Mouse (Mus musculus) hindbrain, embryonic 14.5 days (tissue): ENCODE results near the gene Sytl3. TPM values are rescaled to one million over a fixed set of nuclear protein-coding genes. Genes with fewer than 3 reads are reported as not detected.
"Not testable (repeated sequence)": the region's sequence is repeated elsewhere in the genome, so short reads cannot be mapped to it uniquely, and the experiment has no call there.

Experiments used
- ATAC-seq: fragments of 200-750 bp; cut with Nextera tagmentation; 2 replicates; pipeline ENCODE4 v1.8.0; 2017; ENCODE audit warnings: moderate number of reproducible peaks, mild to moderate bottlenecking, moderate TSS enrichment, moderate library complexity; ENCODE audit not compliant: low FRiP score
- DNase-seq: peaks from one replicate; pipeline ENCODE4 v3.0.0-alpha.2; 2015; ENCODE audit warnings: low spot score
- H3K27ac ChIP-seq: fragments of 300-500 bp; sonication (generic); 2 replicates; pipeline ENCODE4 v1.5.1; 2014; ENCODE audit warnings: mild to moderate bottlenecking, moderate library complexity
- H3K27me3 ChIP-seq: fragments of 300-500 bp; sonication (generic); 2 replicates; pipeline ENCODE4 v1.6.1; 2014; ENCODE audit warnings: mild to moderate bottlenecking, low read length, mixed read lengths; ENCODE audit not compliant: control insufficient read depth, insufficient read depth
- H3K36me3 ChIP-seq: fragments of 300-500 bp; sonication (generic); replicated peaks from 2 replicates; pipeline ENCODE4 v1.6.1; 2014; ENCODE audit not compliant: control insufficient read depth, insufficient read depth
- H3K4me1 ChIP-seq: fragments of 300-500 bp; sonication (generic); replicated peaks from 2 replicates; pipeline ENCODE4 v1.6.1; 2014; ENCODE audit warnings: antibody characterized with exemption, low read length, mixed read lengths; ENCODE audit not compliant: control insufficient read depth, insufficient read depth
- H3K4me2 ChIP-seq: fragments of 300-500 bp; sonication (generic); replicated peaks from 2 replicates; pipeline ENCODE4 v1.6.1; 2014; ENCODE audit warnings: mild to moderate bottlenecking, moderate library complexity
- H3K4me3 ChIP-seq: fragments of 300-500 bp; sonication (generic); replicated peaks from 2 replicates; pipeline ENCODE4 v1.5.1; 2014; ENCODE audit warnings: mild to moderate bottlenecking, low read length
- H3K9ac ChIP-seq: fragments of 300-500 bp; sonication (generic); 2 replicates; pipeline ENCODE4 v1.6.1; 2014
- H3K9me3 ChIP-seq: fragments of 300-500 bp; sonication (generic); 2 replicates; pipeline ENCODE4 v1.6.1; 2016; ENCODE audit warnings: low read length; ENCODE audit not compliant: control insufficient read depth
- WGBS: fragments of 180-500 bp; shearing (Covaris S2); extraction: QIAGEN DNeasy Blood & Tissue Kit; methylation state at CpG from one replicate; pipeline ENCODE4 v1.1.7; 2014; 5-methylcytosine and 5-hydroxymethylcytosine counted together
- polyA plus RNA-seq: library from polyadenylated mRNA; unstranded; fragments of >200 nt; fragmentation: Nextera tagmentation; extraction: Ambion mirVana; gene quantifications from 2 replicates; pipeline ENCODE4 v1.2.1, GENCODE M21; 2014

The Sytl3 gene
- polyA plus RNA-seq, 1 experiment from 2014 or later: 0.91 TPM

DNA sequence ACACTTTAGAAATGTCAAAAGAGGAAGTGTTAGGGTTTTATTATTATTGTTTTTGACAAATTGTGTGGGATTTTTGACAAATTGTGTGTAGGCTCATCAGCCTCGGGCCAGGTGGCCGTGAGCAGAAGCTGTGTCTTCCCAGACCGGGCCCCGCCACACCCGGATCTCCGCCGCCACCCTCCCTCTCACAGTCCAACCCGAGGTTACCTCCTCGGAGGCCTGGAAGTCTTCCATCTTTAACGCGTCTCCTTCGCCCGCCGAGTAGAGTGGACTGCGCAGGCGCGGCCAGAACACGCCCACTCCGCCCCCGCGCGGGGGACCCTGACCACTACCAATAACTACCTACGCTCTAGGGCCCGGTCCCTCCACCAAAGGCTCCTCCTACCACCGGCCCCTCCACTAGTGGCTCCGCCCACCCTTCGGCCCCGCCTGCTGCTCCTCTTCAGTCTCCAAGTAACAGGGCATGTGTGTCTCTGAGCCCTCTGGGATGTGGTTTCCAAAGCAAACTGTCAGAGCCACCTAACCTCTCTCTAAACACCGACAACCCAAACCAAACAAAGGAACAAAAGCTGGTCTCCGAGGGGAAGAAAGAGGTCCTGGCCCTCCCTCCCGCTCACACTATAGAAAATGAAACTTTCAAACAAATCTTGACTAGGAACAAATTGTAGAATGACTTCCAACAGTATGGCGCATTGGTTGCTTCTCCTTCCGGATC lies 3.2 kb upstream of the Sytl3 start, which contains the start of gene Dynlt1f:
Gene Dynlt1f (minus strand): TSS at position 334 of the 715 bp plus-strand sequence.
- WGBS: 2% methylated on average over 20 of the region's 33 CpGs
- not testable (repeated sequence) for H3K4me1 ChIP-seq, H3K36me3 ChIP-seq, H3K27me3 ChIP-seq, H3K9me3 ChIP-seq
- peak; percentile 24 for DNase-seq
- ATAC-seq: peak; percentile 96
- peak within 1 kb of the TSS; percentile 68 for H3K9ac ChIP-seq
- H3K4me2 ChIP-seq: peak within 1 kb of the TSS; percentile 49
- H3K4me3 ChIP-seq: peak within 1 kb of the TSS; percentile 44
- H3K27ac ChIP-seq: peak within 1 kb of the TSS; percentile 93

DNA sequence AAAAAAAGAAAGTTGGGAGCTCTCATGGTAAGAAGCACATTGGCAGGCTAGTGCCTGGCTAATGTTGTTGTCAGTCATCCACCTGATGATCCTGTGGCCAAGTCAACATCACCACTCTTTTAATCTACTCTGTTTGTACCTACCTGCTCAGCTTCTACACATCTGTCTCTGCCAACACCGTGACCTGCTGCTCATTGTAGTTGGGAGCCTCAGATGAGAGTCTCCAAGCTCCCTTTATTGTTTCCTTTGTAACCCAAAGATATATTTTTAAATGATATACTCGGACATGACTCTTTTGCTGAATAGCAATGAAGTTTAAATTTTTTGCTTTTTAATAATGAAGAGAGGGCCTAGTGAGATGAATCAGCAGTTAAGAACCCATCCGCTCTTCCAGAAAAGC lies 2.4 kb upstream of the Sytl3 start:
- not testable (repeated sequence) for H3K4me3 ChIP-seq, H3K27me3 ChIP-seq, DNase-seq, H3K27ac ChIP-seq, H3K9ac ChIP-seq, ATAC-seq, H3K4me1 ChIP-seq, H3K4me2 ChIP-seq, H3K36me3 ChIP-seq, H3K9me3 ChIP-seq
- 95% methylated on average over 1 of the region's 3 CpGs for WGBS

DNA sequence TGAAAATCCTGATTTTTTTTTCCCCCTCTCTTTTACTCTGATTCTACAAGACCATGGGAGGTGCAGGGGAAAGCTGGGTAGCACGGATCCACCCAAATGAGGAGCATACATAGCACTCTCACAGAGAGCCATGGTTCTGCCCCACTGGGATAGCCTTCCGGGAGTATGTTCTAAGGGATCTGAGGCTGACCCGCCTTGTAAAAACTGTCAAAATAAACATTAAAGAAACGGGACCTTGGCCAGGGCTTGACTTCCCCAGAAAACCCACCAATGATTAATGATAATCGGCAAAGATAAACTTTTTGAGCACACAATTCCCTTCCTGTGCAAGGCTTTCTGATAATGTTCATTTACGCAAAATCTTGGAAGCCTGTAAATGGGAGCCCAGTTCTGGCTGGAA lies 1.7 kb downstream of the Sytl3 start:
- DNase-seq, H3K9ac ChIP-seq, H3K4me3 ChIP-seq, H3K4me2 ChIP-seq, ATAC-seq, H3K36me3 ChIP-seq, H3K9me3 ChIP-seq, H3K4me1 ChIP-seq, H3K27ac ChIP-seq, H3K27me3 ChIP-seq: not testable (repeated sequence)
- 76% methylated on average over 6 of the region's 6 CpGs for WGBS

DNA sequence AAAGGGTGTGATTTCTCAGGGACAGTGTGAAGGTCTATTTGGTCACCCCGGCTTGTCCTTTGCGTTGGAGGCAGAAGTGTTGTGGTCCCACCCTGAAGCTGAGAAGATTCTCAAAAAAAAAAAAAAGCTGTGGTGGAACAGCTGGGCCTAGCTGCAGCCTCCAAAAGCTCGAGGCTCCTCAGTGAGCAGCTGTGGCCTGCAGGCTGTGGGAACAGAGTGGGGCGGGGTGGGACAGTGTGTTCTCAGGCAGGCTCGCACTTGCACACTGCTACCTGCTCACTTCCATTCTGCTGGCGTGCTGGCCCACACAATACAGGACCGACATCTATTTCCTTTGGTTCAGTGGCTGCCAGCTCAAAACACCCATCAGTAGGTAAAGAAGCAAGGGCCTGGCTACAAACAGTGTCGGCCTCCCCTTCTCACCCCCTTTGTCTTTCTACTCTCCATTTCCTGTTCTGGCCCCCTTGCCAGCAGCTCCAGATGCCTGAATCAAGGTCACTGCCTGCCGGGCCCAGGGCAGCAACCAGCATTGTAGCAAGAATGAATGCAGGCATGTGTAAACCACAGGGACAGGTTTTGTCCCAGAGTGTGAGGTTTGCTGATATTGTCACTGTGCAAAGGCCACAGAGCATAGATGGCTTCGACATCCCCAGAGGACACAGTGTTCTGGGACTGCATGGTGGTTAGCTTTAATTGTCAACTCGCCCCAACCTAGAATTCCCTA lies 2.4 kb downstream of the Sytl3 start:
- not testable (repeated sequence) for H3K9ac ChIP-seq, H3K4me3 ChIP-seq, H3K4me1 ChIP-seq, H3K27ac ChIP-seq, H3K36me3 ChIP-seq, H3K27me3 ChIP-seq, H3K9me3 ChIP-seq, ATAC-seq, H3K4me2 ChIP-seq
- DNase-seq: peak; percentile 21
- WGBS: 31% methylated on average over 6 of the region's 11 CpGs

DNA sequence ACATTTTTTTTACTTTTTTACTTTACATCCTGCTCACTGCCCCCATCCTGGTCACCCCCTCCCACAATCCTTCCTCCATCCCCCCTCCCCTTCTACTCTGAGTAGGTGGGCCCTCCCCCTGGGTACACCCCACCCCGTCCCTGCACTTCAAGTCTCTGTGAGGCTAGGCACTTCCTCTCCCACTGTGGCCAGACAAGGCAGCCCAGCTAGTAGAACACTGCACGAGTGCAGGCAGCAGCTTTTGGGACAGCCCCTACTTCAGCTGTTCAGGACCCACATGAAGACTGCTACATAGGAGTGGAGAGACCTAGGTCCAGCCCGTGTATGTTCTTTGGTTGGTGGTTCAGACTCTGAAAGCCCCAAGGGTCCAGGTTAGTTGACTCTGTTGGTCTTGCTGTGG lies 3.9 kb downstream of the Sytl3 start:
- not testable (repeated sequence) for H3K27ac ChIP-seq, H3K36me3 ChIP-seq, H3K4me3 ChIP-seq, H3K4me2 ChIP-seq, H3K27me3 ChIP-seq, H3K4me1 ChIP-seq, DNase-seq, H3K9me3 ChIP-seq, ATAC-seq, H3K9ac ChIP-seq
- 64% methylated on average over 3 of the region's 3 CpGs for WGBS

DNA sequence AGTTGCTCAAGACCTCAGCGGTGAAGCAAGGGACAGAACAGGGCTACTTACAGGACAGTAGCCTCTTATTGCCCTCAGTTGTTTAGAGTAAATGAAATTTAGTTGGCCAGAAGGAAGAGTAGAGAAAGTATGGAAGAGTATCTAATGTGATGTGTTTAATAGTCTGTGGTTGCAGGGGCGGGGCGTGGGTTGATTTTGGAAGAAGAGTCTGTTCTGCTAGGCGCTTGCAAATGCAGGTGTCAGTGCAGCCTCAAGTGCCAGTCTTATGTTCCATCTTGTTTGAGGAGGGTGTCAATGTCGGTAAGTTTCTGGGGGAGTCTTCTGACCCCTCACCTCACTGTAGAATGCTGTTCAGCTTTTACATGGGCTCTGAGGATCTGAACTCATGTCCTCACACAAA lies 6.5 kb downstream of the Sytl3 start:
- H3K4me1 ChIP-seq, H3K36me3 ChIP-seq, DNase-seq, ATAC-seq, H3K27ac ChIP-seq, H3K9ac ChIP-seq, H3K9me3 ChIP-seq, H3K4me3 ChIP-seq, H3K27me3 ChIP-seq, H3K4me2 ChIP-seq: not testable (repeated sequence)
- WGBS: 96% methylated on average over 4 of the region's 5 CpGs

DNA sequence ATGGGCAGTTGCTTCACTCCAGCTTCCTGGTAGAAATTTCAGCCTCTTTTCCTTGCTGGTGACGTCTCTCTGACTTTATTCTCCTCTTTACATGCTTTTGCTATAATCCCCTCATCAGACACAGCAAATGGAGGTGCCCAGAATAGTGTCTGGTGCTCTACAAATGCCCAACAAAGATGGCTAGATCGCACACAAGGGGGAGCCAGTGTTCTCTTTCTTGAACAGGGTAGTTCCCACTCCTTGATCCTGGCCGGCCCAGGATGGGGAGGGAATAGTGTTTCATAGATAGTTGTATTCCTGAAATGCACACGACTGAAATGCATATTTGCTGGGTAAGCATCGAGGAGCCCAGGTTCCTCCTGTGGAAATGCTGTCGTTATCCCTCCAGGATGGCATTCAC lies 9.6 kb downstream of the Sytl3 start:
- not testable (repeated sequence) for DNase-seq, H3K27me3 ChIP-seq, H3K36me3 ChIP-seq, H3K4me2 ChIP-seq, H3K4me3 ChIP-seq, H3K9me3 ChIP-seq, H3K27ac ChIP-seq, ATAC-seq, H3K4me1 ChIP-seq, H3K9ac ChIP-seq
- no CpG with 5 or more reads among the region's 6 CpGs for WGBS

DNA sequence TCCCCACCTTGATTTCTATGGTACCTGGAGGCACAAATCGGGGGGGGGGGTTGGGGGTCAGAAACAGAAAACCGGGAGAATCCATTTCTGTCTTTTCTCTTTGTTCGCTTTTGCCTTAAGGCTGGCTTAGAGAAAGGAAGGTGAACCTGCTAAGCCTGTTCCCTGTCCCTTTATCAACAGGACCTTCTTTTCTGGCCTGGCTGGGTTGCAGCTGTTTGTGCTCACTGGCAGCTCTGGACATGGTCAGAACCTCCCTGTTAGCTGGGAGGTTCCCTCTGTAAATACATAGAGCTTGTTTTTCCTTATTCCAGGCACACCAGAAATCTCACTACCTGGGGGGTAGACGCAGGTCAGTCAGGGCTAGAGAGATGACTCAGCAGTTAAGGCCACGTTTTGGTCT lies 15.4 kb downstream of the Sytl3 start:
- not testable (repeated sequence) for H3K36me3 ChIP-seq, DNase-seq, ATAC-seq, H3K4me1 ChIP-seq, H3K4me2 ChIP-seq, H3K4me3 ChIP-seq, H3K27ac ChIP-seq, H3K9ac ChIP-seq, H3K27me3 ChIP-seq, H3K9me3 ChIP-seq
- WGBS: 67% methylated on average over 4 of the region's 5 CpGs

DNA sequence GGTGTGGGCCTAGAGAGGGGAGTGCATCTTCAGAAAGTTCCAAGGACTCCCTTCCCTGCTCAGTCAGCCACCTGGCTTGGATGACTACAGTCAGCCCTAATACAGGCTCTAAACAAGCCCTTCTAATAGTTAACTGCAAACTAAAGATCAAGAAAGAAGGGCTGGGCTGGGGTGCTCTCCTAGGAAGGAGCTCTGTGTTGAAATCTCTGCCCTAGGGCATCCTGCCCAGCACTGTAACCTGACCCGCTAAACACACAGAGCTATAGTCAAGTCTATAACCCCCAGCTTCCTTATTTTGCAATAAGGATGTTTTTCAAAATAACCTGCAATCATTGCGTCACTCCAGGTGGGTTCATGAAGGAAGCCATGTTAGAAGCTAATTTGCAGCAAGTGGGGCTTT lies 19.2 kb downstream of the Sytl3 start:
- DNase-seq, H3K4me3 ChIP-seq, ATAC-seq, H3K4me1 ChIP-seq, H3K27me3 ChIP-seq, H3K4me2 ChIP-seq, H3K36me3 ChIP-seq, H3K9ac ChIP-seq, H3K9me3 ChIP-seq, H3K27ac ChIP-seq: not testable (repeated sequence)
- 100% methylated on average over 1 of the region's 2 CpGs for WGBS
